ENCODE assay signal across 11 mouse cellular contexts in the genomic region with DNA sequence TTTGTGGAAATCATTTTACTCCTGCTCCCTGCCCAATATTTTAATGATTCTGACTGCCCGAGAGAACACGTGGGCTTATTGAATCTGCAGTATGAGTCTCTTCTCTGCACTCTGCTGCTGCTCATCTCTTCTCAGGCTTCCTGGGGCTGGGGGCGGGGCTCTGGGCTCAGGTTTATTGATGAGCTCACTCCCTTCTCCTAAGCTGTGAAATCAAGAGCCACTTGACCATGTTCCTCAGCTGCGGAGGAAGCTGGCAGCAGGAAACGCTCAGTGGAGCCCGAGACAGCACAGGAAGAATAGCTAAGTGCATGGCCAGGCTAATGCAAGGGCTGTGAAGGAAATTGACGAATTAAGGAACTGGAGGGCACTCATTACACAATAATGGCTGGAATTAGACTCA. TPM values are rescaled to one million over a fixed set of nuclear protein-coding genes. Genes with fewer than 3 reads are reported as not detected.
DNase-seq lines count a peak whose midpoint lies in the region; ATAC-seq and TF ChIP-seq lines count a peak whose summit lies in the region.
"Had no signal": no experiment of that assay in that cellular context is flagged by ENCODE, and none has a peak within 500 bp of the region (broad histone marks: within the 10 kb centered on the region; RNA-seq: fewer than 3 reads in every experiment).

No protein-coding gene starts in this region.

- H3K36me3 ChIP-seq in forebrain, embryonic 15.5 days: no peaks in the 10 kb centered on the region
- H3K36me3 ChIP-seq: heart, embryonic 10.5 days; stomach, embryonic 15.5 days had no signal

- peak overlapping the region; percentile 13; the same call in 1 of the 2 replicates for H3K4me2 ChIP-seq in forebrain, embryonic 15.5 days (replicated peaks)
- H3K4me2 ChIP-seq: stomach, embryonic 15.5 days had no signal

- WGBS in forebrain, embryonic 15.5 days: 24% methylated on average over 7 of the region's 7 CpGs
- 25% methylated on average over 7 of the region's 7 CpGs for WGBS in cerebellum, adult 2 months

- TF ChIP-seq CTCF in cerebellum, adult 2 months (IDR thresholded peaks at IDR 0.05; ENCODE audit: borderline replicate concordance, insufficient read depth, low read depth, low read length): no peak

- H3K9me3 ChIP-seq in forebrain, embryonic 15.5 days: no peaks in the 10 kb centered on the region
- H3K9me3 ChIP-seq: heart, embryonic 10.5 days; stomach, embryonic 15.5 days had no signal

- H3K4me3 ChIP-seq in forebrain, embryonic 15.5 days: no peak overlapping the region
- H3K4me3 ChIP-seq in cerebellum, adult 2 months (replicated peaks; ENCODE audit: insufficient read depth, low read depth, low read length): no peak overlapping the region
- H3K4me3 ChIP-seq: heart, embryonic 10.5 days; stomach, embryonic 15.5 days had no signal

- H3K4me1 ChIP-seq in forebrain, embryonic 15.5 days: peaks cover 9% of the 10 kb centered on the region; the same call in 1 of the 2 replicates
- no peaks in the 10 kb centered on the region for H3K4me1 ChIP-seq in cerebellum, adult 2 months (ENCODE audit: control insufficient read depth, insufficient read depth, low read length)
- H3K4me1 ChIP-seq: heart, embryonic 10.5 days; stomach, embryonic 15.5 days had no signal

- no peak for DNase-seq in frontal cortex, postnatal 25 days (ENCODE audit: low spot score in 2 of 2)
- peak; percentile 85 for DNase-seq in MN1 (ENCODE audit: low spot score)
- DNase-seq in lung, postnatal 14 days: peak; percentile 8
- DNase-seq in thymus, postnatal 4 days: no peak
- DNase-seq in cerebellum, adult 9-10 months: no peak
- DNase-seq in cerebellum, adult 2 months: no peak

- no peak overlapping the region for H3K27ac ChIP-seq in forebrain, embryonic 15.5 days (replicated peaks)
- no peak overlapping the region for H3K27ac ChIP-seq in cerebellum, adult 2 months (ENCODE audit: insufficient read depth, low read length)
- H3K27ac ChIP-seq: heart, embryonic 10.5 days; liver, embryonic 14.5 days; stomach, embryonic 15.5 days had no signal

- peak; percentile 73 for ATAC-seq in frontal cortex, adult (ENCODE audit: low TSS enrichment)
- peak; percentile 73 for ATAC-seq in forebrain, embryonic 15.5 days (replicated peaks)

- no peak overlapping the region for H3K9ac ChIP-seq in forebrain, embryonic 15.5 days (replicated peaks)
- H3K9ac ChIP-seq: liver, embryonic 14.5 days; stomach, embryonic 15.5 days had no signal

- no peak for TF ChIP-seq POLR2A in cerebellum, adult 2 months (IDR thresholded peaks at IDR 0.05; ENCODE audit: borderline replicate concordance, insufficient read depth, low read length)

- H3K27me3 ChIP-seq in forebrain, embryonic 15.5 days: no peaks in the 10 kb centered on the region
- no peaks in the 10 kb centered on the region for H3K27me3 ChIP-seq in cerebellum, adult 2 months (ENCODE audit: control insufficient read depth, insufficient read depth, low read length)
- H3K27me3 ChIP-seq: stomach, embryonic 15.5 days had no signal

RNA-seq across cellular contexts. Expression of a gene that starts 56.5 kb away (rescaled TPM):
- polyA plus RNA-seq in forebrain, embryonic 15.5 days (2015; fragmentation: Nextera tagmentation; extraction: Ambion mirVana): 3.8 and 4.3 TPM in 2 replicates
- polyA plus RNA-seq in cerebellum, adult 2 months (2012; rRNA removed): 17.2 and 18.9 TPM in 2 replicates
- polyA plus RNA-seq: liver, embryonic 14.5 days had no signal

Comparison
In these comparisons a context has a peak if more than half of its experiments do, and no peak if none do; other contexts are left out.
1. DNase-seq: peak in MN1 (single experiment) and lung, postnatal 14 days (single experiment); none in frontal cortex, postnatal 25 days (0 of 2), thymus, postnatal 4 days (single experiment), cerebellum, adult 9-10 months (single experiment) and cerebellum, adult 2 months (0 of 2).